Mouse (Mus musculus) liver, embryonic 16.5 days (tissue): ENCODE measurements around the gene 4930503B20Rik. TPM values are rescaled to one million over a fixed set of nuclear protein-coding genes. Genes with fewer than 3 reads are reported as not detected.

ENCODE experiments used
- ATAC-seq: fragments of 200-750 bp; cut with Nextera tagmentation; 2 replicates; pipeline ENCODE4 v1.8.0; 2017; ENCODE audit warnings: low read depth, mild to moderate bottlenecking, moderate number of reproducible peaks, moderate library complexity
- H3K27ac ChIP-seq: fragments of 300-500 bp; sonication (generic); 2 replicates; pipeline ENCODE4 v1.5.1; 2014; ENCODE audit warnings: mild to moderate bottlenecking, low read length
- H3K27me3 ChIP-seq: fragments of 300-500 bp; sonication (generic); 2 replicates; pipeline ENCODE4 v1.6.1; 2014; ENCODE audit warnings: low read depth, low read length, mixed read lengths; ENCODE audit not compliant: control insufficient read depth, insufficient read depth
- H3K36me3 ChIP-seq: fragments of 300-500 bp; sonication (generic); 2 replicates; pipeline ENCODE4 v1.6.1; 2014; ENCODE audit warnings: mild to moderate bottlenecking; ENCODE audit not compliant: control insufficient read depth, insufficient read depth
- H3K4me1 ChIP-seq: fragments of 300-500 bp; sonication (generic); 2 replicates; pipeline ENCODE4 v1.6.1; 2014; ENCODE audit warnings: low read depth, low read length, mixed read lengths; ENCODE audit not compliant: control insufficient read depth
- H3K4me2 ChIP-seq: fragments of 300-500 bp; sonication (generic); 2 replicates; pipeline ENCODE4 v1.6.1; 2014; ENCODE audit warnings: low read depth, low read length, mixed read lengths
- H3K4me3 ChIP-seq: fragments of 300-500 bp; sonication (generic); 2 replicates; pipeline ENCODE4 v1.5.1; 2014; ENCODE audit warnings: low read depth, mild to moderate bottlenecking, low read length
- H3K9ac ChIP-seq: fragments of 300-500 bp; sonication (generic); 2 replicates; pipeline ENCODE4 v1.6.1; 2014; ENCODE audit warnings: low read depth, low read length
- H3K9me3 ChIP-seq: fragments of 300-500 bp; sonication (generic); replicated peaks from 2 replicates; pipeline ENCODE4 v1.6.1; 2016; ENCODE audit warnings: low read length; ENCODE audit not compliant: control insufficient read depth
- WGBS: fragments of 180-500 bp; shearing (Covaris S2); extraction: QIAGEN DNeasy Blood & Tissue Kit; methylation state at CpG from one replicate; pipeline ENCODE4 v1.1.7; 2014; ENCODE audit not compliant: insufficient replicate concordance; 5-methylcytosine and 5-hydroxymethylcytosine counted together
- polyA plus RNA-seq: library from polyadenylated mRNA; unstranded; fragments of >200 nt; fragmentation: Nextera tagmentation; extraction: Ambion mirVana; gene quantifications from 2 replicates; pipeline ENCODE4 v1.2.1, GENCODE M21; 2015

The 4930503B20Rik gene
- polyA plus RNA-seq, 1 experiment from 2014 or later, result not detected

- no peaks in the 10 kb centered on the region for H3K9me3 ChIP-seq
- H3K4me1 ChIP-seq, result peaks cover 14% of the 10 kb centered on the region
- 78% methylated on average over 5 of the region's 5 CpGs for WGBS
- no peak overlapping the region for H3K9ac ChIP-seq
- ATAC-seq, result no peak
- no peak overlapping the region for H3K27ac ChIP-seq
- H3K27me3 ChIP-seq, result no peaks in the 10 kb centered on the region
- H3K4me3 ChIP-seq, result no peak overlapping the region
- H3K4me2 ChIP-seq, result no peak overlapping the region
- no peaks in the 10 kb centered on the region for H3K36me3 ChIP-seq
Measured at GRCm38 (mm10) chr3:146659321-146659720, 8.2 kb upstream of the 4930503B20Rik start.

GRCm38 (mm10) chr3:146658061-146658639, 7.0 kb upstream of the 4930503B20Rik start:
- Histone ChIP-seq H3K4me2 (no peak overlapping the region), H3K4me1 (peaks cover 23% of the 10 kb centered on the region), H3K36me3 (no peaks in the 10 kb centered on the region), H3K27ac (no peak overlapping the region), H3K9me3 (no peaks in the 10 kb centered on the region), H3K4me3 (no peak overlapping the region), H3K9ac (no peak overlapping the region), H3K27me3 (no peaks in the 10 kb centered on the region)
- no peak for ATAC-seq
- 70% methylated on average over 1 of the region's 1 CpGs for WGBS

- Histone ChIP-seq H3K9ac (no peak overlapping the region), H3K27me3 (no peaks in the 10 kb centered on the region), H3K4me2 (no peak overlapping the region), H3K27ac (no peak overlapping the region), H3K4me1 (peaks cover 27% of the 10 kb centered on the region), H3K4me3 (no peak overlapping the region), H3K9me3 (no peaks in the 10 kb centered on the region), H3K36me3 (no peaks in the 10 kb centered on the region)
- 63% methylated on average over 5 of the region's 5 CpGs for WGBS
- ATAC-seq, result no peak
Measured at GRCm38 (mm10) chr3:146657433-146657832, 6.3 kb upstream of the 4930503B20Rik start.

GRCm38 (mm10) chr3:146655111-146655577, 4.0 kb upstream of the 4930503B20Rik start:
- Histone ChIP-seq H3K4me1 (peaks cover 27% of the 10 kb centered on the region), H3K36me3 (no peaks in the 10 kb centered on the region), H3K9me3 (no peaks in the 10 kb centered on the region), H3K27ac (peak overlapping the region; percentile 91), H3K4me3 (no peak overlapping the region), H3K9ac (no peak overlapping the region), H3K27me3 (no peaks in the 10 kb centered on the region), H3K4me2 (peak overlapping the region; percentile 58)
- WGBS, result 21% methylated on average over 2 of the region's 2 CpGs
- peak; percentile 73 for ATAC-seq

GRCm38 (mm10) chr3:146653692-146654091, 2.6 kb upstream of the 4930503B20Rik start:
- peak overlapping the region; percentile 77 for H3K27ac ChIP-seq
- no peaks in the 10 kb centered on the region for H3K27me3 ChIP-seq
- H3K9me3 ChIP-seq, result no peaks in the 10 kb centered on the region
- whole genome bisulfite sequencing, result 20% methylated on average over 6 of the region's 6 CpGs
- H3K36me3 ChIP-seq, result no peaks in the 10 kb centered on the region
- peaks cover 27% of the 10 kb centered on the region for H3K4me1 ChIP-seq
- H3K4me3 ChIP-seq, result peak overlapping the region; percentile 6
- peak; percentile 89 for ATAC-seq
- peak overlapping the region; percentile 57 for H3K4me2 ChIP-seq
- peak overlapping the region; percentile 54; the same call in 1 of the 2 replicates for H3K9ac ChIP-seq

GRCm38 (mm10) chr3:146652431-146652830, 1.3 kb upstream of the 4930503B20Rik start:
- no peak for ATAC-seq
- Histone ChIP-seq H3K4me1 (peaks cover 27% of the 10 kb centered on the region), H3K27me3 (no peaks in the 10 kb centered on the region), H3K9me3 (no peaks in the 10 kb centered on the region), H3K27ac (no peak overlapping the region), H3K4me2 (no peak overlapping the region), H3K4me3 (no peak overlapping the region), H3K9ac (no peak overlapping the region), H3K36me3 (no peaks in the 10 kb centered on the region)
- 81% methylated on average over 5 of the region's 5 CpGs for WGBS

GRCm38 (mm10) chr3:146650716-146651115, 401 bp downstream of the 4930503B20Rik start:
- Histone ChIP-seq H3K4me2 (no peak overlapping the region), H3K4me3 (no peak overlapping the region), H3K4me1 (peaks cover 25% of the 10 kb centered on the region), H3K9ac (no peak overlapping the region), H3K27ac (no peak overlapping the region), H3K9me3 (no peaks in the 10 kb centered on the region), H3K27me3 (no peaks in the 10 kb centered on the region), H3K36me3 (no peaks in the 10 kb centered on the region)
- ATAC-seq, result no peak
- WGBS, result 81% methylated on average over 10 of the region's 10 CpGs

- H3K4me3 ChIP-seq, result no peak overlapping the region
- H3K27me3 ChIP-seq, result no peaks in the 10 kb centered on the region
- H3K4me1 ChIP-seq, result peaks cover 14% of the 10 kb centered on the region
- no peaks in the 10 kb centered on the region for H3K36me3 ChIP-seq
- no peaks in the 10 kb centered on the region for H3K9me3 ChIP-seq
- no peak overlapping the region for H3K4me2 ChIP-seq
- H3K27ac ChIP-seq, result no peak overlapping the region
- 67% methylated on average over 10 of the region's 10 CpGs for WGBS
- no peak overlapping the region for H3K9ac ChIP-seq
- no peak for ATAC-seq
Measured at GRCm38 (mm10) chr3:146649311-146649894, 1.7 kb downstream of the 4930503B20Rik start.

GRCm38 (mm10) chr3:146641818-146642427, 9.2 kb downstream of the 4930503B20Rik start:
- H3K9me3 ChIP-seq, result no peaks in the 10 kb centered on the region
- WGBS, result 35% methylated on average over 4 of the region's 4 CpGs
- H3K27me3 ChIP-seq, result no peaks in the 10 kb centered on the region
- no peak overlapping the region for H3K4me2 ChIP-seq
- H3K27ac ChIP-seq, result no peak overlapping the region
- no peaks in the 10 kb centered on the region for H3K4me1 ChIP-seq
- no peaks in the 10 kb centered on the region for H3K36me3 ChIP-seq
- no peak for ATAC-seq
- no peak overlapping the region for H3K9ac ChIP-seq
- no peak overlapping the region for H3K4me3 ChIP-seq
